Mouse (Mus musculus) megakaryocyte, embryonic 14.5 days (primary cell): ENCODE measurements at regions not wholly inside any gene's neighbourhood (a gene's known extent, or its start where the extent isn't known, plus 50 kb on each side); places are given as distances from the start of the nearest gene placed in this dataset.

ENCODE experiments used
- FLI1 ChIP-seq: IDR thresholded peaks from 2 replicates; pipeline ENCODE4 v1.6.1; 2012; ENCODE audit warnings: low read length, inconsistent platforms, mixed read lengths
- GATA1 ChIP-seq: IDR thresholded peaks from 3 replicates; pipeline ENCODE4 v1.6.1; 2012; ENCODE audit warnings: mixed read lengths, low read length, inconsistent platforms, borderline replicate concordance

GRCm38 (mm10) chr8:126692711-126693110 is 98.9 kb upstream of the Irf2bp2 start:
- no peak for TF ChIP-seq GATA1
- TF ChIP-seq FLI1 = no peak
